Mouse (Mus musculus) hindbrain, embryonic 12.5 days (tissue): ENCODE data around the gene Sp100. TPM values are rescaled to one million over a fixed set of nuclear protein-coding genes. Genes with fewer than 3 reads are reported as not detected.

ENCODE experiments used
- ATAC-seq: fragments of 200-750 bp; cut with Nextera tagmentation; 2 replicates; pipeline ENCODE4 v1.8.0; 2017; ENCODE audit warnings: moderate TSS enrichment; ENCODE audit not compliant: low FRiP score
- H3K27ac ChIP-seq: fragments of 300-500 bp; sonication (generic); 2 replicates; pipeline ENCODE4 v1.5.1; 2016; ENCODE audit warnings: mild to moderate bottlenecking
- H3K27me3 ChIP-seq: fragments of 300-500 bp; sonication (generic); 2 replicates; pipeline ENCODE4 v1.6.1; 2016; ENCODE audit warnings: mild to moderate bottlenecking
- H3K36me3 ChIP-seq: fragments of 300-500 bp; sonication (generic); 2 replicates; pipeline ENCODE4 v1.6.1; 2016; ENCODE audit warnings: mild to moderate bottlenecking
- H3K4me1 ChIP-seq: fragments of 300-500 bp; sonication (generic); 2 replicates; pipeline ENCODE4 v1.6.1; 2016
- H3K4me2 ChIP-seq: fragments of 300-500 bp; sonication (generic); replicated peaks from 2 replicates; pipeline ENCODE4 v1.6.1; 2016; ENCODE audit warnings: mild to moderate bottlenecking
- H3K4me3 ChIP-seq: fragments of 300-500 bp; sonication (generic); 2 replicates; pipeline ENCODE4 v1.5.1; 2016; ENCODE audit warnings: mild to moderate bottlenecking
- H3K9ac ChIP-seq: fragments of 300-500 bp; sonication (generic); 2 replicates; pipeline ENCODE4 v1.6.1; 2016; ENCODE audit warnings: mild to moderate bottlenecking, moderate library complexity
- H3K9me3 ChIP-seq: fragments of 300-500 bp; sonication (generic); replicated peaks from 2 replicates; pipeline ENCODE4 v1.6.1; 2016; ENCODE audit warnings: mild to moderate bottlenecking
- WGBS: fragments of 180-500 bp; shearing (Covaris S2); methylation state at CpG from one replicate; pipeline ENCODE4 v1.1.7; 2016; 5-methylcytosine and 5-hydroxymethylcytosine counted together
- microRNA-seq: library from miRNA; unstranded; fragments of <30 nt; microRNA quantifications from one replicate; pipeline ENCODE4, GENCODE M21; 2017
- polyA plus RNA-seq: library from polyadenylated mRNA; unstranded; fragments of >200 nt; fragmentation: Nextera tagmentation; extraction: Ambion mirVana; gene quantifications from 2 replicates; pipeline ENCODE4 v1.2.1, GENCODE M21; 2016

Sp100 gene
- polyA plus RNA-seq, 1 experiment from 2014 or later, result 0.62 TPM

GRCm38 (mm10) chr1:85758969-85759293, 109.1 kb downstream of the Sp100 start:
- H3K27me3 ChIP-seq, result no peaks in the 10 kb centered on the region
- 0 out of 2 replicates have a peak, but pooled peaks cover 2% of the 10 kb centered on the region for H3K4me1 ChIP-seq
- no peak overlapping the region for H3K4me2 ChIP-seq
- no peak overlapping the region for H3K9ac ChIP-seq
- H3K27ac ChIP-seq, result no peak overlapping the region
- ATAC-seq, result no peak
- WGBS, result 20% methylated on average over 1 of the region's 1 CpGs
- no peaks in the 10 kb centered on the region for H3K9me3 ChIP-seq
- no peak overlapping the region for H3K4me3 ChIP-seq
- no peaks in the 10 kb centered on the region for H3K36me3 ChIP-seq

Small RNAs within 50 kb of the gene (microRNA-seq; reads per million reads assigned to microRNA genes)
- not detected for gene Mir8096

Other genes starting within 250 kb of the Sp100 start
- gene G530012D18Rik, start 74.3 kb upstream of the Sp100 start, polyA plus RNA-seq, result not detected in 2 replicates
- 0.84 and 0.93 TPM in 2 replicates for gene Sp110, start 51.2 kb upstream of the Sp100 start, polyA plus RNA-seq
- 0.72 and 2.0 TPM in 2 replicates for gene Sp140, start 49.6 kb upstream of the Sp100 start, polyA plus RNA-seq
- 1.2 and 1.5 TPM in 2 replicates for gene A630001G21Rik, start 128.7 kb downstream of the Sp100 start, polyA plus RNA-seq
- 75.3 and 80.6 TPM in 2 replicates for gene Cab39, start 143.5 kb downstream of the Sp100 start, polyA plus RNA-seq
- 169 and 173 TPM in 2 replicates for gene Itm2c, start 244.3 kb downstream of the Sp100 start, polyA plus RNA-seq